Comparison of ENCODE assay signal across 23 mouse cellular contexts in the genomic region with DNA sequence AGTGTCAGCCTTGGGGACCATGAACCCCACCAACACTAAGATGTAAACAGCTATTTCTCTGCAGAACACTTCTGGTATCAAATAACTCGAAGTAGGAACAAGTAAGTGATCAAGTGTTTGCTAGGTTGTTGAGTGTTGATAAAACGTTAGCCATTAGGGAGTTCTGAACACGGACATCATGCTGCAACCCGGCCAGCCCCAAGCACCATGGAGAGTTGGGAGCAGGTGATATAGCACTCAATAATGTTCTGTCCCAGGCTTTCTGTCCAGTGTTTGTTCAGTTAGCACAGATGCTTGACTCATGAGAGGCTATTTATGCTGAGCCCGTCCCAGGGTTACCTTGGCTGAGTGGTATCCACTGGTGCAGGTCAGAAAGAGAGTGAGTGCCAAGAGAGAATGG.
DNase-seq lines count a peak whose midpoint lies in the region; ATAC-seq lines count a peak whose summit lies in the region.
"Had no signal": no experiment of that assay in that cellular context is flagged by ENCODE, and none has a peak within 500 bp of the region (broad histone marks: within the 10 kb centered on the region; RNA-seq: fewer than 3 reads in every experiment).

No protein-coding gene starts in this region.

- H3K4me1 ChIP-seq in lung, embryonic 16.5 days (replicated peaks; ENCODE audit: control insufficient read depth, insufficient read depth, low read length) = no peaks in the 10 kb centered on the region
- H3K4me1 ChIP-seq: embryonic facial prominence, embryonic 10.5 days; embryonic facial prominence, embryonic 12.5 days; forebrain, embryonic 13.5 days; forebrain, embryonic 15.5 days had no signal

- H3K9ac ChIP-seq in lung, embryonic 16.5 days (ENCODE audit: low read length) = no peak overlapping the region
- H3K9ac ChIP-seq: embryonic facial prominence, embryonic 12.5 days; forebrain, embryonic 13.5 days; forebrain, embryonic 15.5 days; forebrain, postnatal 0 days had no signal

- H3K4me3 ChIP-seq in lung, embryonic 16.5 days (ENCODE audit: low read length) = no peak overlapping the region
- H3K4me3 ChIP-seq: embryonic facial prominence, embryonic 10.5 days; embryonic facial prominence, embryonic 12.5 days; forebrain, embryonic 13.5 days; forebrain, embryonic 15.5 days had no signal

- no peak overlapping the region for H3K4me2 ChIP-seq in lung, embryonic 16.5 days (ENCODE audit: low read depth, low read length)
- H3K4me2 ChIP-seq: embryonic facial prominence, embryonic 12.5 days; forebrain, embryonic 13.5 days; forebrain, embryonic 15.5 days had no signal

- H3K36me3 ChIP-seq in lung, embryonic 16.5 days (ENCODE audit: control insufficient read depth, insufficient read depth, low read length) = no peaks in the 10 kb centered on the region
- H3K36me3 ChIP-seq: embryonic facial prominence, embryonic 10.5 days; embryonic facial prominence, embryonic 12.5 days; forebrain, embryonic 15.5 days; G1E had no signal

- peak overlapping the region; percentile 22; the same call in 1 of the 2 replicates for H3K27ac ChIP-seq in lung, embryonic 16.5 days (ENCODE audit: low read length)
- H3K27ac ChIP-seq: embryonic facial prominence, embryonic 10.5 days; embryonic facial prominence, embryonic 12.5 days; forebrain, embryonic 13.5 days; forebrain, embryonic 15.5 days had no signal

- peak; percentile 81 for ATAC-seq in lung, embryonic 16.5 days (ENCODE audit: low read depth)
- ATAC-seq: activated CD4-positive, CD25-positive, alpha-beta regulatory T cell, adult 4 months; CD4-positive, CD25-positive, alpha-beta regulatory T cell, adult 4 months; forebrain, embryonic 13.5 days; forebrain, embryonic 15.5 days; forebrain, postnatal 0 days; Patski had no signal

- H3K9me3 ChIP-seq in lung, embryonic 16.5 days (ENCODE audit: control insufficient read depth, low read length) = no peaks in the 10 kb centered on the region
- H3K9me3 ChIP-seq: embryonic facial prominence, embryonic 10.5 days; embryonic facial prominence, embryonic 12.5 days; forebrain, embryonic 13.5 days; forebrain, embryonic 15.5 days; G1E had no signal

- 46% methylated on average over 5 of the region's 5 CpGs for WGBS in lung, embryonic 16.5 days

- DNase-seq in lung, adult 18-20 months = peak; percentile 67 to 78
- no peak for DNase-seq in lung, postnatal 10 days
- DNase-seq in lung, postnatal 25 days (ENCODE audit: low spot score) = peak; percentile 78
- DNase-seq in neural tube, embryonic 10.5 days (ENCODE audit: extremely low spot score, low spot score) = no peak
- DNase-seq in adrenal gland, postnatal 14 days = no peak
- DNase-seq: adrenal gland, adult 8-10 months; adrenal gland, postnatal 25 days; B cell, adult 2 months; cerebellum, adult 11 months; cerebellum, adult 18-20 months; cerebellum, adult 8-10 months; cerebellum, adult 9-11 months; cerebellum, postnatal 14 days; forebrain, postnatal 0 days had no signal

- no peaks in the 10 kb centered on the region for H3K27me3 ChIP-seq in lung, embryonic 16.5 days (ENCODE audit: control insufficient read depth, insufficient read depth, low read depth, low read length)
- H3K27me3 ChIP-seq: embryonic facial prominence, embryonic 12.5 days; forebrain, embryonic 13.5 days; forebrain, embryonic 15.5 days; Patski had no signal

Comparison
In these comparisons a context has a peak if more than half of its experiments do, and no peak if none do; other contexts are left out.
1. DNase-seq: peak in lung, adult 18-20 months (2 of 2) and lung, postnatal 25 days (single experiment); none in lung, postnatal 10 days (single experiment), neural tube, embryonic 10.5 days (single experiment) and adrenal gland, postnatal 14 days (single experiment).